Mouse (Mus musculus): ENCODE measurements at regions not wholly inside any gene's neighbourhood (a gene's known extent, or its start where the extent isn't known, plus 50 kb on each side); places are given as distances from the start of the nearest gene placed in this dataset.

GRCm38 (mm10) chr14:119966666-119967065, 75.6 kb downstream of the Oxgr1 start:
- DNase-seq (ENCODE audit: low spot score in 2 of 2) = no peak

GRCm38 (mm10) chr14:119965842-119966483, 76.3 kb downstream of the Oxgr1 start:
- peak in 1 of 2 experiments; percentile 27 for DNase-seq (ENCODE audit: low spot score in 2 of 2)

DNA sequence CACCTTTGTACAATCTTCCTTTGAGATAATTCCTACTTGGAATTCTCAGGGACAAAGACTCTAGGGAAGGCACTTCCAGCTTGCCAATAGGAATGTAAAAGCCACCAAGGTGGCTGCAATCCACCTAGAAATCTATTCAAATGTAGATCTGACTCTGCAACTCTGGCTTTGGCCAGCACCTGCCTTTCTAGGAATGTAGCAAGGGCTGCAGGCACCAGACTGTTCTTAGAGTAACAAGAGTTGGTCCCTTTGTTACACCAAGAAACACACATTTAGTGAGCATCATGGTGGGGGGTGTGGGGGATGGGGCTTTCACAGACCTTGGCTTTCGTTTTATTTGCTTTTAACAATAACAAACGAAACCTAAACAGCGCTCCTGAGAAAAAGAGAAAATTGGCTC, 78.5 kb downstream of the Oxgr1 start:
- DNase-seq (ENCODE audit: low spot score in 2 of 2) = no peak

- DNase-seq (ENCODE audit: low spot score in 2 of 2) = no peak
These were observed 88.4 kb downstream of the Oxgr1 start for GRCm38 (mm10) chr14:119953861-119954260.

- DNase-seq (ENCODE audit: low spot score in 2 of 2) = no peak
These were observed 89.2 kb downstream of the Oxgr1 start for GRCm38 (mm10) chr14:119952877-119953624.

All from right cerebral cortex, adult 2 months (tissue).